Mouse (Mus musculus) heart, embryonic 11.5 days (tissue): ENCODE measurements around the gene Vangl2. TPM values are rescaled to one million over a fixed set of nuclear protein-coding genes. Genes with fewer than 3 reads are reported as not detected.

ENCODE experiments used
- ATAC-seq: fragments of 200-750 bp; cut with Nextera tagmentation; replicated peaks from 2 replicates; pipeline ENCODE4 v1.8.0; 2017; ENCODE audit warnings: moderate library complexity; ENCODE audit not compliant: insufficient number of reproducible peaks, low FRiP score, low TSS enrichment
- H3K27ac ChIP-seq: fragments of 300-500 bp; sonication (generic); 2 replicates; pipeline ENCODE4 v1.5.1; 2014; ENCODE audit warnings: mild to moderate bottlenecking, low read depth, low read length
- H3K27me3 ChIP-seq: fragments of 300-500 bp; sonication (generic); 2 replicates; pipeline ENCODE4 v1.6.1; 2014; ENCODE audit warnings: mild to moderate bottlenecking, low read length, mixed read lengths; ENCODE audit not compliant: control insufficient read depth, insufficient read depth
- H3K36me3 ChIP-seq: fragments of 300-500 bp; sonication (generic); 2 replicates; pipeline ENCODE4 v1.6.1; 2014; ENCODE audit warnings: mild to moderate bottlenecking, low read length, moderate library complexity, mixed read lengths; ENCODE audit not compliant: control insufficient read depth, insufficient read depth
- H3K4me1 ChIP-seq: fragments of 300-500 bp; sonication (generic); 2 replicates; pipeline ENCODE4 v1.6.1; 2014; ENCODE audit warnings: low read length; ENCODE audit not compliant: control insufficient read depth, insufficient read depth
- H3K4me2 ChIP-seq: fragments of 300-500 bp; sonication (generic); 2 replicates; pipeline ENCODE4 v1.6.1; 2014; ENCODE audit warnings: mild to moderate bottlenecking, moderate library complexity
- H3K4me3 ChIP-seq: fragments of 300-500 bp; sonication (generic); 2 replicates; pipeline ENCODE4 v1.5.1; 2014; ENCODE audit warnings: low read depth, low read length
- H3K9ac ChIP-seq: fragments of 300-500 bp; sonication (generic); 2 replicates; pipeline ENCODE4 v1.6.1; 2014; ENCODE audit warnings: mild to moderate bottlenecking, low read depth, low read length, moderate library complexity
- H3K9me3 ChIP-seq: fragments of 300-500 bp; sonication (generic); replicated peaks from 2 replicates; pipeline ENCODE4 v1.6.1; 2016; ENCODE audit warnings: low read length; ENCODE audit not compliant: control insufficient read depth
- WGBS: fragments of 180-500 bp; shearing (Covaris S2); extraction: QIAGEN DNeasy Blood & Tissue Kit; methylation state at CpG from one replicate; pipeline ENCODE4 v1.1.7; 2014; ENCODE audit not compliant: insufficient replicate concordance; 5-methylcytosine and 5-hydroxymethylcytosine counted together
- polyA plus RNA-seq: library from polyadenylated mRNA; unstranded; fragments of >200 nt; fragmentation: Nextera tagmentation; extraction: Ambion mirVana; gene quantifications from 2 replicates; pipeline ENCODE4 v1.2.1, GENCODE M21; 2014

Vangl2 gene
- polyA plus RNA-seq, 1 experiment from 2014 or later: 10.4 TPM

GRCm38 (mm10) chr1:172025201-172025904, 2.9 kb downstream of the Vangl2 start:
- Histone ChIP-seq H3K4me3 (peak overlapping the region; percentile 84), H3K9ac (no peak overlapping the region), H3K27ac (no peak overlapping the region), H3K4me2 (peak overlapping the region; percentile 71), H3K36me3 (no peaks in the 10 kb centered on the region), H3K4me1 (peaks cover 19% of the 10 kb centered on the region), H3K9me3 (no peaks in the 10 kb centered on the region), H3K27me3 (no peaks in the 10 kb centered on the region)
- WGBS: 60% methylated on average over 8 of the region's 8 CpGs
- ATAC-seq: no peak

DNA sequence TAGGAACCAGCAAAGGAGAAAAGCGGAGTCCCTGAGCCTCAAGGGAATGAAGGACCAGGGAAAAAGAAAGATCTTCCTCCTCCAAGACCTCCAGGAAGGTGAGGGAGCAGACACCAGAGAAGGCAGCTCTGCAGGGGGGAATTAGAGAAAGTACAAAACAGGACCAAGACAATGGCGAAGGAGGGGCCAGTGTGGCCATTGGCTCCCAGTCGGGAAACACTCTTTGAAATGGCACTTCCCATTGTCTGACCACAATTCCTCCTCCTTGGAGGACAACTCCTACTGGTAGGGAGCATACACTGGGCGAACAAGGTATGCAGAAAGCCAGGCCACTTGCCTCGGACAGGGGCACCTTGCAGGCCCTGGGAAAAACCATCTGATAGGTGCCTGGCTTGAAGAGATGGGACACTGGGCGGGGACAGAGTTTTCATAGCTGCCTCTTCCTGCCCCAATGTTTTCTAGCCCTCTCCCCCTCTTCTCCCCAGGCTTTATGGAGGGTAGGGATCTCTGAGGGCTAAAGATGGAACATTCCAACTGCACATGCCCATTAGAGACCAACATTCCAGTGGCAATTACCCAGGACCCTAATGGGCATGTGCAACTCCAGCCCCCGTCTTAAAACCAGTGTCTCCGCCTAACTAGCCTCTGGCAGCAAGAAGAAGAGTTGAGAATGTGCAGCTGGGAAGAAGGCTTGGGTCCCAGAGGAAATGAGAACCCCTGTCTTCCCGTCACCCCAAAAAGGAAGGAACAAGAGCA, 3.9 kb downstream of the Vangl2 start:
- Histone ChIP-seq H3K9ac (no peak overlapping the region), H3K27ac (no peak overlapping the region), H3K4me3 (no peak overlapping the region), H3K36me3 (no peaks in the 10 kb centered on the region), H3K4me2 (no peak overlapping the region; the same call in 1 of the 2 replicates), H3K27me3 (no peaks in the 10 kb centered on the region), H3K9me3 (no peaks in the 10 kb centered on the region), H3K4me1 (peaks cover 19% of the 10 kb centered on the region)
- WGBS: 59% methylated on average over 9 of the region's 9 CpGs
- ATAC-seq: no peak

DNA sequence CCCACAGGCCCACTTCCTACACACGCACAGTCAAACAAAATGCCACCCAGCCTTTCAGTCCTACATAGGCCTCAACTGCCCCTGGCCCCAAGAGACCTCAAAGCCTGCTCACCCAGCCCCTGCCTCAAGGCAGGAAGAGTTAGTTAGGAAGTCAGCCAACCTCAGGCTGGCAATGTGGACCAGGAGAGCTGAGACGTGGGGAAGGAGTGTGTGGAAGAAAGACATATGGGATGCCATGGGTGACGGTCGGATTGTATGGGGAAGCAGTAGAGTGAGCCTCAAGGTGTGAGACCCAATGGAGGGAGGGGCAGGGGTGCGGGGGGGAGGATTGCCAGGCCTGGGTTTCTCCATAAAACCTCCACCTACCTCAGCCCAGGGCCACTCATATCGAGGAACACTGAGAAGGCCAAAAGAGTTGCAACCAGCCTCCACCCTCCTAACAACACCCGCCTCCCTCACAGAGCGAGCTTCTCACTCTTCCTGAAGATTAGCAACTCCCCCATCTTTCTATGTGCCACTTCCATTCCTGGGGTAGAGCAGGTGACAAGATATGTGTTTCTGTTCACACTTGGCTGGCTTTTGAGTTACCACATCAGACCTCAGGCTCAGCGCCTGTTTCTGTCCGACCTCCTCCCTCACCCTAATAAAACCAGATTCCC, 8.3 kb downstream of the Vangl2 start:
- H3K9ac ChIP-seq: no peak overlapping the region
- no peaks in the 10 kb centered on the region for H3K27me3 ChIP-seq
- ATAC-seq: no peak
- H3K36me3 ChIP-seq: no peaks in the 10 kb centered on the region
- 75% methylated on average over 10 of the region's 10 CpGs for WGBS
- H3K27ac ChIP-seq: no peak overlapping the region
- H3K4me2 ChIP-seq: no peak overlapping the region
- H3K9me3 ChIP-seq: no peaks in the 10 kb centered on the region
- H3K4me1 ChIP-seq: peaks cover 17% of the 10 kb centered on the region
- no peak overlapping the region for H3K4me3 ChIP-seq

DNA sequence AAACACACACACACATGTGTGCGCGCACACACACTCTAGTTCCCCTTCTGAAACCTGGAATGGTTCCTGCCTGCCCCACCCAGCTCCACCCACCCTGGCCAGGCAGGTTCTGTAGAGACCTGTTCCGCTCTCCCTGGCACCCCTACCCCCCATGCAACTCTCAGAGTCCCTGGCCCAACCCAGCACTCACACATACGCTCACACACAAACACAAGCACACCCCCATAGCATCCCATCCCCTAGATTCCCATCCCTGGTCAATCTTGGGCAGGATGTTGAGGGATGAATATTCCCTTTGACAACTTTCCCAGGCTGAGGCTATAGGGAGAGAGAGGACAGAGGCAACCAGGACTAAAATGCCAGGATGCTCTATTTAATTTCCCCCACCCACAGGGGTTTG, 8.9 kb downstream of the Vangl2 start:
- Histone ChIP-seq H3K9ac (no peak overlapping the region), H3K4me3 (no peak overlapping the region), H3K9me3 (no peaks in the 10 kb centered on the region), H3K27ac (no peak overlapping the region), H3K4me2 (no peak overlapping the region), H3K27me3 (no peaks in the 10 kb centered on the region), H3K36me3 (no peaks in the 10 kb centered on the region), H3K4me1 (peaks cover 11% of the 10 kb centered on the region)
- ATAC-seq: no peak
- WGBS: 91% methylated on average over 4 of the region's 4 CpGs

GRCm38 (mm10) chr1:172018336-172019311, 9.6 kb downstream of the Vangl2 start:
- 81% methylated on average over 9 of the region's 9 CpGs for WGBS
- H3K27ac ChIP-seq: no peak overlapping the region
- no peaks in the 10 kb centered on the region for H3K9me3 ChIP-seq
- H3K4me2 ChIP-seq: no peak overlapping the region
- ATAC-seq: no peak
- peaks cover 13% of the 10 kb centered on the region for H3K4me1 ChIP-seq
- no peak overlapping the region for H3K9ac ChIP-seq
- no peaks in the 10 kb centered on the region for H3K36me3 ChIP-seq
- no peak overlapping the region for H3K4me3 ChIP-seq
- H3K27me3 ChIP-seq: no peaks in the 10 kb centered on the region

DNA sequence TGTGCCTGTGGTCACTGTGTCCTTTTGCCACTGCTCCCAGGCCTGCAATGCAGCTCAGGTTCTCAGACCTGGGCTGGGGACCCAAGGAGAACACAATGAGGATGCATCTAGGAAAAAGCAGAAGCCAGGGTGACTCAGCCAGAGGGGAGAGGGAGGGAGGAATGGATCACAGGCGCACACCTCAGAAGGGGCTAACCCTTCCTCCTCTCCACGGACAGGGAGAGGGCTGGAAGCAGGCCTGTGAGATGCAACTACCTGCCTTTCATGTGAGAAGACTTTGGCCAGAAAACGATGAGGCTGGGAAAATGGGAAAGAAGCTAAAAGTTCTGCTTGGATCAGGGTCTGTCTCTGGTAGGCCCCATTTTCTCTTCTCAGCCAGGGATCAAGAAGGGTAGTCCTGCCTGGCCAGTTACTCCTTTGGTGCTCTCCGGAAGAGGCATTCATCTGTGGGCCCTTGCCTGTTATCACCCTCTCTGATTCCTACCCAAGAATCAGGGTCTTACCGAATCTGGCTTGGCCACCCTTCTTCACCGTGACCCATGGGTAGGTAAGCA, 10.7 kb downstream of the Vangl2 start:
- no peak for ATAC-seq
- H3K4me1 ChIP-seq: peaks cover 13% of the 10 kb centered on the region
- H3K9me3 ChIP-seq: no peaks in the 10 kb centered on the region
- H3K27ac ChIP-seq: no peak overlapping the region
- H3K36me3 ChIP-seq: no peaks in the 10 kb centered on the region
- H3K27me3 ChIP-seq: no peaks in the 10 kb centered on the region
- H3K4me3 ChIP-seq: no peak overlapping the region
- H3K9ac ChIP-seq: no peak overlapping the region
- WGBS: 78% methylated on average over 6 of the region's 6 CpGs
- no peak overlapping the region for H3K4me2 ChIP-seq

DNA sequence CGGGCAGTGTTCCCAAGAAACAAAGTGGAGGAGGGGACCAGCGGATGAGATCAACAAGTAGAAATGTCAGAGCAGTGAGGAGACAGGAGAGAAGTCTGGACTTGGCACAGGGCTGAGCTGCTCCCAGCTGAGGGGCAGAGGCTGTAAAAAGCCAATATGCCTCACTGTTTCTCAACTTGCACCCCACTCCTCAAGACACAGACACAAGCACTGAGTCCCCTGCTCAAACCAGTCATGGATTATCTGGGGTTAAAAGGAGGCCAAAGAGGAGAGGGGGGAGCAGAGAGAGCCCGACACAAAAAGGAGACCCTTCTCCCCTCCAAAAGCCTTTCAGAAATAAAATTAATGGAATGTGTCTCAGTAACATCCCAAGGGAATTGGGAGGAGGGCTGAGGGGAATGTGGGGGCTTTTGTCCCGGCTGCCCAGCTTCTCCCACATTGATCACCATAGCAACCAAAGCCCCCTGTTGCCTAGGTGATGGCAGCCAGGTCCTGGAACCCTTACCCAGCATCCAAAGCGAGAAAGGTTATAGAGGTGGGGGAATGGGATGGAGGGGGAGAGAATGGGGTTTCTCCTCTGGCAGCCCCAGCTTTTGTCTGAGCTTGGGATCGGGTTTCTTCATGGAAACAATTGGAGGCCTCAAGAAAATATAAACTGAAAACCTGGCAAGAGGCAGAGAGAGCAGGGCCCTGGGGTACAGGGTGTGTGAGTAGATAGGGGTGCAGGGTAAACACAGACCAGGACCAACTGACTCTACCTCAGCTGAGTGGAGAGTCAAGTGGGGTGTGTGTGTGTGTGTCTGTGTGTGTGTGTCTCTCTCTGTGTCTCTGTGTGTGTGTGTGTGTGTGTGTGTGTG, 11.4 kb downstream of the Vangl2 start:
- Histone ChIP-seq H3K4me1 (peaks cover 13% of the 10 kb centered on the region), H3K4me2 (no peak overlapping the region), H3K4me3 (no peak overlapping the region), H3K27ac (no peak overlapping the region), H3K36me3 (no peaks in the 10 kb centered on the region), H3K9ac (no peak overlapping the region), H3K9me3 (no peaks in the 10 kb centered on the region), H3K27me3 (no peaks in the 10 kb centered on the region)
- 51% methylated on average over 6 of the region's 6 CpGs for WGBS
- ATAC-seq: peak; percentile 31; the same call in 1 of the 2 replicates
